In genomic region chr11:116285770-116286191, GRCm38 (mm10) we compare ENCODE assay signal across 12 mouse cellular contexts. TPM values are rescaled to one million over a fixed set of nuclear protein-coding genes. Genes with fewer than 3 reads are reported as not detected.
DNase-seq lines count a peak whose midpoint lies in the region; ATAC-seq lines count a peak whose summit lies in the region.
"Had no signal": no experiment of that assay in that cellular context is flagged by ENCODE, and none has a peak within 500 bp of the region (broad histone marks: within the 10 kb centered on the region; RNA-seq: fewer than 3 reads in every experiment).

No protein-coding gene starts in this region.

- peak; percentile 16 for DNase-seq in hindbrain, embryonic 11.5 days (ENCODE audit: low spot score)
- DNase-seq in embryonic facial prominence, embryonic 10.5 days (ENCODE audit: low spot score): no peak
- DNase-seq in hindbrain, embryonic 14.5 days (ENCODE audit: low spot score): no peak
- DNase-seq in lung, postnatal 36 days: peak; percentile 24
- no peak for DNase-seq in thymus, postnatal 25 days
- no peak for DNase-seq in forebrain, embryonic 10.5 days (ENCODE audit: extremely low spot score, low spot score)
- DNase-seq in right cerebral cortex, adult 2 months (ENCODE audit: low spot score in 2 of 2): no peak
- DNase-seq: thymus, postnatal 36 days had no signal

- H3K9ac ChIP-seq in hindbrain, embryonic 11.5 days (ENCODE audit: low read depth, low read length): no peak overlapping the region
- H3K9ac ChIP-seq in hindbrain, embryonic 12.5 days: no peak overlapping the region
- no peak overlapping the region for H3K9ac ChIP-seq in hindbrain, embryonic 14.5 days

- H3K4me3 ChIP-seq in hindbrain, embryonic 11.5 days (ENCODE audit: low read depth, low read length): no peak overlapping the region
- no peak overlapping the region for H3K4me3 ChIP-seq in hindbrain, embryonic 12.5 days
- no peak overlapping the region for H3K4me3 ChIP-seq in embryonic facial prominence, embryonic 10.5 days
- H3K4me3 ChIP-seq in hindbrain, embryonic 14.5 days (replicated peaks; ENCODE audit: low read length): no peak overlapping the region
- no peak overlapping the region for H3K4me3 ChIP-seq in forebrain, embryonic 10.5 days
- H3K4me3 ChIP-seq: heart, adult 2 months; left cerebral cortex, adult 2 months had no signal

- H3K36me3 ChIP-seq in hindbrain, embryonic 11.5 days (ENCODE audit: control insufficient read depth, insufficient read depth, low read length): peaks cover 5% of the 10 kb centered on the region; the same call in 1 of the 2 replicates
- peaks cover 37% of the 10 kb centered on the region for H3K36me3 ChIP-seq in hindbrain, embryonic 12.5 days
- H3K36me3 ChIP-seq in embryonic facial prominence, embryonic 10.5 days (replicated peaks): peaks cover 36% of the 10 kb centered on the region
- peaks cover 38% of the 10 kb centered on the region for H3K36me3 ChIP-seq in hindbrain, embryonic 14.5 days (replicated peaks; ENCODE audit: control insufficient read depth, insufficient read depth)
- H3K36me3 ChIP-seq in forebrain, embryonic 10.5 days (replicated peaks): peaks cover 37% of the 10 kb centered on the region

- no peak overlapping the region for H3K27ac ChIP-seq in hindbrain, embryonic 11.5 days (ENCODE audit: low read depth, low read length)
- no peak overlapping the region for H3K27ac ChIP-seq in hindbrain, embryonic 12.5 days
- 0 out of 2 replicates have a peak overlapping the region, but pooled peaks have one; percentile 12 for H3K27ac ChIP-seq in embryonic facial prominence, embryonic 10.5 days (replicated peaks)
- H3K27ac ChIP-seq in hindbrain, embryonic 14.5 days: 0 out of 2 replicates have a peak overlapping the region, but pooled peaks have one; percentile 5
- H3K27ac ChIP-seq in forebrain, embryonic 10.5 days: no peak overlapping the region
- H3K27ac ChIP-seq: heart, adult 2 months; left cerebral cortex, adult 2 months had no signal

- 68% methylated on average over 7 of the region's 7 CpGs for WGBS in hindbrain, embryonic 11.5 days
- 63% methylated on average over 7 of the region's 7 CpGs for WGBS in hindbrain, embryonic 12.5 days
- 73% methylated on average over 7 of the region's 7 CpGs for WGBS in embryonic facial prominence, embryonic 10.5 days
- 55% methylated on average over 7 of the region's 7 CpGs for WGBS in hindbrain, embryonic 14.5 days
- WGBS in forebrain, embryonic 10.5 days: 71% methylated on average over 7 of the region's 7 CpGs

- peaks cover 10% of the 10 kb centered on the region for H3K4me1 ChIP-seq in hindbrain, embryonic 11.5 days (replicated peaks; ENCODE audit: control insufficient read depth, insufficient read depth, low read length)
- H3K4me1 ChIP-seq in hindbrain, embryonic 12.5 days: peaks cover 19% of the 10 kb centered on the region
- peaks cover 30% of the 10 kb centered on the region for H3K4me1 ChIP-seq in embryonic facial prominence, embryonic 10.5 days
- H3K4me1 ChIP-seq in hindbrain, embryonic 14.5 days (replicated peaks; ENCODE audit: control insufficient read depth, insufficient read depth, low read length): peaks cover 9% of the 10 kb centered on the region
- H3K4me1 ChIP-seq in forebrain, embryonic 10.5 days: peaks cover 23% of the 10 kb centered on the region

- H3K4me2 ChIP-seq in hindbrain, embryonic 11.5 days (replicated peaks; ENCODE audit: low read depth, low read length): no peak overlapping the region
- no peak overlapping the region for H3K4me2 ChIP-seq in hindbrain, embryonic 12.5 days (replicated peaks)
- H3K4me2 ChIP-seq in hindbrain, embryonic 14.5 days (replicated peaks): no peak overlapping the region

- H3K27me3 ChIP-seq in hindbrain, embryonic 11.5 days (ENCODE audit: control insufficient read depth, insufficient read depth, low read length): peaks cover 43% of the 10 kb centered on the region
- peaks cover 55% of the 10 kb centered on the region for H3K27me3 ChIP-seq in hindbrain, embryonic 12.5 days
- peaks cover 55% of the 10 kb centered on the region for H3K27me3 ChIP-seq in embryonic facial prominence, embryonic 10.5 days (replicated peaks; ENCODE audit: low read depth, poor library complexity, severe bottlenecking)
- H3K27me3 ChIP-seq in hindbrain, embryonic 14.5 days (ENCODE audit: control insufficient read depth, insufficient read depth, low read length): peaks cover 47% of the 10 kb centered on the region
- peaks cover 54% of the 10 kb centered on the region for H3K27me3 ChIP-seq in forebrain, embryonic 10.5 days (ENCODE audit: poor library complexity, severe bottlenecking)

- H3K9me3 ChIP-seq in hindbrain, embryonic 11.5 days (ENCODE audit: control insufficient read depth, low read length): no peaks in the 10 kb centered on the region
- H3K9me3 ChIP-seq in hindbrain, embryonic 12.5 days (replicated peaks): no peaks in the 10 kb centered on the region
- H3K9me3 ChIP-seq in embryonic facial prominence, embryonic 10.5 days: no peaks in the 10 kb centered on the region
- H3K9me3 ChIP-seq in hindbrain, embryonic 14.5 days (ENCODE audit: control insufficient read depth, low read length): no peaks in the 10 kb centered on the region
- H3K9me3 ChIP-seq in forebrain, embryonic 10.5 days: no peaks in the 10 kb centered on the region

- ATAC-seq in hindbrain, embryonic 11.5 days (ENCODE audit: low FRiP score): no peak
- ATAC-seq in hindbrain, embryonic 12.5 days (ENCODE audit: low FRiP score): no peak
- no peak; the same call in 1 of the 2 replicates for ATAC-seq in hindbrain, embryonic 14.5 days (ENCODE audit: low FRiP score)
- ATAC-seq: activated CD4-positive, CD25-positive, alpha-beta regulatory T cell, adult 4 months had no signal

RNA-seq across cellular contexts. Expression of gene Galr2, which starts 5.0 kb away (rescaled TPM):
- polyA plus RNA-seq in hindbrain, embryonic 11.5 days (2014; fragmentation: Nextera tagmentation; extraction: Ambion mirVana): 0.42 and 0.54 TPM in 2 replicates
- 0.53 and 0.56 TPM in 2 replicates for polyA plus RNA-seq in hindbrain, embryonic 12.5 days (2016; fragmentation: Nextera tagmentation; extraction: Ambion mirVana)
- 0.25 and 0.39 TPM in 2 replicates for polyA plus RNA-seq in embryonic facial prominence, embryonic 10.5 days (2016; fragmentation: Nextera tagmentation; extraction: Ambion mirVana)
- 0.55 and 0.57 TPM in 2 replicates for polyA plus RNA-seq in hindbrain, embryonic 14.5 days (2014; fragmentation: Nextera tagmentation; extraction: Ambion mirVana)
- polyA plus RNA-seq in forebrain, embryonic 10.5 days (2016; fragmentation: Nextera tagmentation; extraction: Ambion mirVana): 0.07 TPM in 2 replicates
- polyA plus RNA-seq: activated CD4-positive, CD25-positive, alpha-beta regulatory T cell, adult 4 months had no signal

RNA-seq across cellular contexts. Expression of gene Srp68, which starts 11.8 kb away (rescaled TPM):
- polyA plus RNA-seq in hindbrain, embryonic 11.5 days (2014; fragmentation: Nextera tagmentation; extraction: Ambion mirVana): 72.4 and 74.0 TPM in 2 replicates
- 85.2 and 88.0 TPM in 2 replicates for polyA plus RNA-seq in hindbrain, embryonic 12.5 days (2016; fragmentation: Nextera tagmentation; extraction: Ambion mirVana)
- 104 TPM in 2 replicates for polyA plus RNA-seq in embryonic facial prominence, embryonic 10.5 days (2016; fragmentation: Nextera tagmentation; extraction: Ambion mirVana)
- 52.0 and 54.0 TPM in 2 replicates for polyA plus RNA-seq in hindbrain, embryonic 14.5 days (2014; fragmentation: Nextera tagmentation; extraction: Ambion mirVana)
- 99.3 and 105 TPM in 2 replicates for polyA plus RNA-seq in forebrain, embryonic 10.5 days (2016; fragmentation: Nextera tagmentation; extraction: Ambion mirVana)

RNA-seq across cellular contexts. Expression of gene Exoc7, which starts 21.3 kb away (rescaled TPM):
- polyA plus RNA-seq in hindbrain, embryonic 11.5 days (2014; fragmentation: Nextera tagmentation; extraction: Ambion mirVana): 66.2 and 68.3 TPM in 2 replicates
- 82.8 and 89.1 TPM in 2 replicates for polyA plus RNA-seq in hindbrain, embryonic 12.5 days (2016; fragmentation: Nextera tagmentation; extraction: Ambion mirVana)
- polyA plus RNA-seq in embryonic facial prominence, embryonic 10.5 days (2016; fragmentation: Nextera tagmentation; extraction: Ambion mirVana): 55.4 and 59.7 TPM in 2 replicates
- 115 and 118 TPM in 2 replicates for polyA plus RNA-seq in hindbrain, embryonic 14.5 days (2014; fragmentation: Nextera tagmentation; extraction: Ambion mirVana)
- polyA plus RNA-seq in forebrain, embryonic 10.5 days (2016; fragmentation: Nextera tagmentation; extraction: Ambion mirVana): 56.5 and 60.5 TPM in 2 replicates

RNA-seq across cellular contexts. Expression of gene Evpl, which starts 47.9 kb away (rescaled TPM):
- 0.49 and 0.52 TPM in 2 replicates for polyA plus RNA-seq in hindbrain, embryonic 11.5 days (2014; fragmentation: Nextera tagmentation; extraction: Ambion mirVana)
- 1.0 and 1.3 TPM in 2 replicates for polyA plus RNA-seq in hindbrain, embryonic 12.5 days (2016; fragmentation: Nextera tagmentation; extraction: Ambion mirVana)
- polyA plus RNA-seq in embryonic facial prominence, embryonic 10.5 days (2016; fragmentation: Nextera tagmentation; extraction: Ambion mirVana): 1.0 and 1.3 TPM in 2 replicates
- polyA plus RNA-seq in hindbrain, embryonic 14.5 days (2014; fragmentation: Nextera tagmentation; extraction: Ambion mirVana): 0.62 and 0.64 TPM in 2 replicates
- 0.47 and 0.48 TPM in 2 replicates for polyA plus RNA-seq in forebrain, embryonic 10.5 days (2016; fragmentation: Nextera tagmentation; extraction: Ambion mirVana)
- polyA plus RNA-seq: activated CD4-positive, CD25-positive, alpha-beta regulatory T cell, adult 4 months had no signal

RNA-seq across cellular contexts. Expression of gene Foxj1, which starts 49.4 kb away (rescaled TPM):
- polyA plus RNA-seq in hindbrain, embryonic 11.5 days (2014; fragmentation: Nextera tagmentation; extraction: Ambion mirVana): 10.0 and 10.1 TPM in 2 replicates
- 27.2 and 28.2 TPM in 2 replicates for polyA plus RNA-seq in hindbrain, embryonic 12.5 days (2016; fragmentation: Nextera tagmentation; extraction: Ambion mirVana)
- 2.3 and 3.3 TPM in 2 replicates for polyA plus RNA-seq in embryonic facial prominence, embryonic 10.5 days (2016; fragmentation: Nextera tagmentation; extraction: Ambion mirVana)
- polyA plus RNA-seq in hindbrain, embryonic 14.5 days (2014; fragmentation: Nextera tagmentation; extraction: Ambion mirVana): 13.1 and 16.2 TPM in 2 replicates
- polyA plus RNA-seq in forebrain, embryonic 10.5 days (2016; fragmentation: Nextera tagmentation; extraction: Ambion mirVana): 3.3 and 4.4 TPM in 2 replicates
- polyA plus RNA-seq: activated CD4-positive, CD25-positive, alpha-beta regulatory T cell, adult 4 months had no signal

Comparison
In these comparisons a context has a peak if more than half of its experiments do, and no peak if none do; other contexts are left out.
1. DNase-seq: peak in hindbrain, embryonic 11.5 days (single experiment) and lung, postnatal 36 days (single experiment); none in embryonic facial prominence, embryonic 10.5 days (single experiment), hindbrain, embryonic 14.5 days (single experiment), thymus, postnatal 25 days (single experiment), forebrain, embryonic 10.5 days (single experiment) and right cerebral cortex, adult 2 months (0 of 2).
2. H3K27ac ChIP-seq: peak in embryonic facial prominence, embryonic 10.5 days (single experiment) and hindbrain, embryonic 14.5 days (single experiment); none in hindbrain, embryonic 11.5 days (single experiment), hindbrain, embryonic 12.5 days (single experiment) and forebrain, embryonic 10.5 days (single experiment).